Mouse (Mus musculus) spleen, postnatal 36 days (tissue): Measurements from ENCODE around the gene Tada1.

ENCODE experiments used
- DNase-seq, 2 experiments: peaks; one replicate each; pipeline ENCODE4 v3.0.0; 2022; ENCODE audit warnings: low spot score in 2 of 2, mixed read lengths in 1 of 2

Tada1 gene

GRCm38 (mm10) chr1:166384614-166385013 lies 5.7 kb downstream of the Tada1 start:
- no peak for DNase-seq

DNA sequence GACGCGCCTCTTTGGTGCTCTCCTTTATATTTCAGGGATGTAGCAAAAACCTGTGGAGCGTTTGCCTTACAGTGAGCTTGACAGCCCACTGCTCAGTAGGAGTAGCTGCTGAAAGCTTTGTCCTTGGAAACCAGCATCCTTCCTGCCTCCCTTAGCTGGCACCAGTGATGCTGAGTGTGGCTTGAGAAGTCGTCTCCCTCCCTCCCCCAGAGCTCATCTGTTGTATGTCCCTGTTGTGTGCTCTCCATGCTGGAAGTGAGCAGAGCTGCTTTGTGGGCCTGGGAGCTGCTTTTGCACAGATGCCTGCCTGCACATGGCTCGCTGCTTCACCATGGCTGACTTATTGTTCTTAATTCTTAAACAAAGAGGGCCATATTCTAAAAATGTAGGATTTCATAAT lies 6.5 kb downstream of the Tada1 start:
- no peak for DNase-seq

DNA sequence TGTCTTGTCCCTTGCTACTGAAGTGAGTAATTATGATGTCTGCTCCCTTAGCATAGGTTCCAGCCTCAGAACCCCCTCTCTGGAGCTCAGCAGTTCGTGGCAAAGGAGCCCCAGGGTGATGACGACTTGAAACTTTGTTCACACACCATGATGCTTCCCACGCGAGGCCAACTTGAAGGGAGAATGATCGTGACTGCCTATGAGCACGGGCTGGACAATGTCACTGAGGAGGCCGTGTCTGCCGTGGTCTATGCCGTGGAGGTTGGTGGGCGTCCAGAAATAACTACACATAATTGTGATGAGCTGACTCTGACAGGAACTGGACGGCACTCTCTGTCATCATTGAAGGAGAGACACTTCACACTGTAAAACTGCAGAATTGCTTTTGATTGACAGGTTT lies 9.6 kb downstream of the Tada1 start:
- no peak for DNase-seq

DNA sequence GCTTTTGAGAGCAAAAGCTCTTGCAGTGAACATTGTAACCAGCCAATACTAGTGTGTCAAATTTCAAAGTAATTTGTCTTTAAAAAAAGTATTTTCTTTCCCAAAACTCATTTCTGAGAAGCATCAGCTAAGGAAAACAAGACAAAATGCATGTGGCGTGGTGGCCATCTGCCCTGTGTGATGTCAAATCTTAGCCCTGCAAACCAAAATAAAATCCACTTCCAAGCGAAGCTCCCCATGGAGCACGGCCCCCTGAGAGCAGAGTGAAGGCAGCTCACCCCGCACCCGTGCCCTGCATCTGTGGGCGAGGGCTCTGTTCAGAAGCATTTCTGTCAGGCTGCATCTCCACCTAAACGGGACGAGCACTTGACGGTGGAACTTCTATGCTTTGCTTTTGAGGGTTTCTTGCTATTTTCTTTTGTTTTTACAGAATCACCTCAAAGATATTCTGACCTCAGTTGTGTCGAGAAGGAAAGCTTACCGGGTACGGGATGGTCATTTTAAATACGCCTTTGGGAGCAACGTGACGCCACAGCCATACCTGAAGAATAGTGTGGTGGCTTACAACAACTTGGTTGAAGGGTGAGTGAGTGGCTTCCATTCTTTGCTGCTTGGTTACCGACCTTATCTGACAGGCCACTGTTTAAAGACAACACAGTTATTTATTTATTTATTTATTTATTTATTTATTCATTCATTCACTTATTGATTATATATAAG lies 10.7 kb downstream of the Tada1 start:
- DNase-seq = no peak

GRCm38 (mm10) chr1:166391671-166392070 lies 12.8 kb downstream of the Tada1 start:
- DNase-seq = no peak

DNA sequence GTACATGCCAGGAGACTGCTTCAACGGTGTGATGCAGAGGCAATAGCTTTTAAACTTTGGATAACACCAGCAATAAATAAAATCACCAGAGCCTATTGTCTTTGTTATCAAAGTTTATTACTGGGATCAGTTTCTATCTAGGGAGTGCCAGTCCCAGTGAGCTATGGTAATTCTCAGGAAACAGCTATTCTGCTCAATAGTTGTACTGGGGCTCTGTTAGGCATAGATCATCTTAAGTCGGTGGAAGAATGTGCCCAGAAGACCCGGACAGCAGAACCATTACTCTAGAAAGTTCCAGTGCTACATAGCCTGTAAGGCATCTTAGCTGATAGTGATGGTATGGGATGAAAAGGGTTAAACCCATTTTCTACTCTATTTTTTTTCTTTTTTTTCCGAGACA lies 15.9 kb downstream of the Tada1 start:
- DNase-seq = no peak

DNA sequence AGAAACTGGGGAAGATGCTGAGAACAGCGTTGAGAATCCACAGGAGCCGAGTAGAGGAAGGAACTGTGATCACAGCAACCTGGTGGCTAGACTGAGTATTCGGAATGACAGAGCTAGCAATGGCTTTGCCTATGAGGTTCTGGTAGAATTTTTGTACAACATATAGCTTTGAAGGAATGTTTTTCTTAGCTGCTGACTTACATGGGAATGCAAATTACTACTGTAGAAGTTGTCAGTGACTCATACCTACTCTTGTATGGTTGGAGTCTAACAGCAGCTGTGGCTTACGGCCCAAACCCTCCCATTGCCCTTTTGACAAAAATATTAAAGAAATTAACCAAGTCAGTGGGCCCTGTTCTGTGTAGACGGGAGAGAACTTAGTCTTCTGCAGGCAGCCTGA lies 16.8 kb downstream of the Tada1 start:
- DNase-seq = no peak

- no peak for DNase-seq
Measured at GRCm38 (mm10) chr1:166396381-166396780, 17.5 kb downstream of the Tada1 start.

- DNase-seq = no peak
Measured at GRCm38 (mm10) chr1:166401455-166401854, 22.6 kb downstream of the Tada1 start.

- DNase-seq = no peak
Measured at GRCm38 (mm10) chr1:166402003-166402402, 23.1 kb downstream of the Tada1 start.

DNA sequence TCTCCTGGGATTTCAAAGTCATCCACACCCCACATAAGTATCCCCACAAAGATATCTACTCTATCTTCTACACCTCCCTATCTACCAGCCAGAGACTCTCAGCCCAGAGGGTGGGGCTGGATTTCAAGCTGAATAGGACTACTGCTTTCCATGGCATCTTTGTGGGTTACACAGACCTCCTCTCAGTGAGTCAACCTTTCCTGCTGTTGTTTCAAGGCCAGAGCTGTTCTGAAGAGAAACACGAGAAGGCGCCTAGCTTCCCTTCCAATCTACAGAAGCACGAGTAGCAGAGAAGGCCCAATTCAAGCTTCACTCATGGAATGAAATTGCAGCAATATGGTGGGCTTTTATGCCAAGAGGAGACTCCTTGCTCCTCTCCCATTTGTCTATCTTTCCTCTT lies 24.9 kb downstream of the Tada1 start:
- DNase-seq = no peak

GRCm38 (mm10) chr1:166409177-166409700 lies 30.3 kb downstream of the Tada1 start:
- peak; percentile 9 to 18 for DNase-seq

DNA sequence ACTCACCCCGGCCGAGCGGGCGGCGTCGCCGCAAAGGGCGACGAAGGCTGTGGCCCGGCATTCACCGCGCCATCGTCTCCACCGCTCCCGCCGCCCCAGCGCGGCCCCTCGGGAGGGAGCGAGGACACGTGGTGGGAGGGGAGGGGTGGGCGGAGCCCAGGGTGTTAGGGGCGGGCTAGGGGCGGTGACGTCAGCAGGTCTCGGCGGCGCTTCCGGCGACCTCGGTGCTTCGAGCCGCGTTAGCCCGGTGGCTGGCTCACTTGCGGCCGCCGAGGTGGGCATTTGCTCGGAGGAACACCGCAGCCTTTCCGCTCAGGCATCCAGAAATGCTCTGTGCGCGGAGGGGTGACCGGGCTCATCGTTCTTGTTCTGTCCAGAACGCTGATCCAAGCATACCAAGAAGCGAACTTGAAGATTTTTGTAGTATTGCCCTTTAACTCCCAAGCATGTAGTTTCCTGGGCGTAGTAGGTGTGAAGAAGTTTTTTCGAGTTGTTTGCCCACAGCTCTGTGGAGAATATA lies 30.9 kb downstream of the Tada1 start, which contains the start of gene Pogk:
TSS of gene Pogk (minus strand) at position 163 of the 520 bp plus-strand sequence.
- DNase-seq = peak; percentile 62 to 66

DNA sequence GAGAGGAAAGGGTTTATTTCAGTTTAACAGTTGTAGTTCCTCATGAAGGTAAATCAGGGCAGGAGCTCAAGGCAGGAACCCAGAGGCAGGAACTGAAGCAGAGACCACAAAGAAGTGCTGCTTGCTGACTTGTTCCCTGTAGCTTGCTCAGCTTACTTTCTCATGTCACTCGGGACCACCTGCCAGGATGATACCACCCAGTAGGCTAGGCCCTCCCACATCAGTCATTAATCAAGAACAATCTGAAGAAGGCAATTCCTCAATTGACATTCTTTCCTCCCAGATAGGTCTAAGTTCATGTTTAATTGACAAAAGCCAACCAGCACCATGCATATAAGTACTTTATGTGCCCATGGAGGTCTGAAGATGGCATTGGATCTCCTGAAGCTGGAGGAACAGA lies 32.6 kb downstream of the Tada1 start:
- DNase-seq = no peak

- DNase-seq = no peak
Measured at GRCm38 (mm10) chr1:166412266-166412665, 33.4 kb downstream of the Tada1 start.

- DNase-seq = peak in 1 of 2 experiments; percentile 8
Measured at GRCm38 (mm10) chr1:166429053-166429452, 50.2 kb downstream of the Tada1 start.

DNA sequence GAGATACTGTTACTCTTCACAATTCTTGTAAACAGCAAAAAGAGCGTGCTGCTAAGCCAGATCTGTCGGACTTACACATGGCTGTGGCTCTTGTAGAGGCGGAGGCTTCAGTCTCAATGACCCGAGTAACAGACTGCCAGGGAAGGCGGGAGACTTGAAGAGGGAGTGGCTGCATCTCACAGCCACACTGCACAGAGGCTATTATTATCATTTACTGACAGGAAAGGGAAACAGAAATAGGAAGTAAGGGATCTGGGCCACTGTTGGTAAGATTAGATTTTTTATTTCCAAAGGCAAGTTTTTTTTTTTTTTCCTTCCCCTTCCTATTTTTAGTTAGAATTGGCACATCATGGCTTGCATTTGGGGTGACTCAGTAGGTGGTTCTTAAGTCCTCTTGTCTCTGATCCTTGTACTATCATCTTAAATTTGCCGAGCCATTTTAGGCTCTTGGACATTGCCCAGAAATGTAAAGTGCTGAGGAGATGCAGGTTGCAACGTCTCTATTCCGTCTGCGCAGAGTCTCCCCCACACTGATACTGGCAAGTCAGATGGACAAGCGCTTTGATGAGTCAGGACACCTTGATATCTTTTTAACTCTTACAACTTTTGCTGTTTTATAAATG lies 51.0 kb downstream of the Tada1 start:
- DNase-seq = no peak

DNA sequence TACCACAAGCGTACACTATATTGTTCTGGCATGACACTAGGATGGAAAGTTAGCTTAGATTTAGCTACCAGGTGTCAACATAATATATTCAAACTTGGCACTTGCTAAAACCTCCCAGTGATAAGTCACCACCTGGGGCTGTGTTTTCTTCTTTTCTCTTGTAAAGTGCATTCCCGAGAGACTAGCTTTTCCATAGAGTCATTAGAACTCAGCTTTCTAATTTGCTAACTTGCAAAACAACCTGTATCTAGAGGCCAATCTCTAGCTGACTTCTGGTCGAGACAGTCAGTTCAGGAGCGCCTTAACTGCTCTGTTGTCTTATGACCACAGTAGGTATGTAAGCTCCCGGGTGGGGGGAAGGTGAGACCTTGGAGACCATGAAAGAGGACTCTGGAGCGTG lies 60.5 kb downstream of the Tada1 start:
- no peak for DNase-seq

GRCm38 (mm10) chr1:166441992-166442391 lies 63.1 kb downstream of the Tada1 start:
- DNase-seq = no peak
